Mouse (Mus musculus) ES-E14 (cell line): ENCODE measurements around the gene Secisbp2l. TPM values are rescaled to one million over a fixed set of nuclear protein-coding genes. Genes with fewer than 3 reads are reported as not detected.

Source experiments
- DNase-seq: peaks from one replicate; pipeline ENCODE4 v3.0.0-alpha.2; 2013; ENCODE audit warnings: low read depth, low spot score
- H3K27ac ChIP-seq: 2 replicates; pipeline ENCODE4 v1.5.1; 2012; ENCODE audit warnings: low read depth, mild to moderate bottlenecking, low read length, moderate library complexity, mixed read lengths; ENCODE audit not compliant: poor library complexity, insufficient read depth, severe bottlenecking
- H3K36me3 ChIP-seq: 2 replicates; pipeline ENCODE4 v1.6.1; 2012; ENCODE audit warnings: mild to moderate bottlenecking, low read length, moderate library complexity, mixed read lengths; ENCODE audit not compliant: control insufficient read depth, poor library complexity, insufficient read depth, severe bottlenecking
- H3K4me1 ChIP-seq, 2 experiments: fragments of 150-350 bp in 1 of 2; sonication (generic) in 1 of 2; 2 replicates each; pipeline ENCODE4 v1.6.1; 2012; ENCODE audit warnings: low read length in 2 of 2, mild to moderate bottlenecking in 1 of 2, mixed read lengths in 1 of 2; ENCODE audit not compliant: control insufficient read depth in 2 of 2, insufficient read depth in 2 of 2, poor library complexity in 1 of 2
- H3K4me3 ChIP-seq, 2 experiments: fragments of 150-350 bp in 1 of 2; sonication (generic) in 1 of 2; 2 replicates each; pipeline ENCODE4 v1.5.1; 2012; ENCODE audit warnings: low read length in 2 of 2, low read depth in 1 of 2, mild to moderate bottlenecking in 1 of 2, mixed read lengths in 1 of 2; ENCODE audit not compliant: insufficient read depth in 1 of 2, poor library complexity in 1 of 2, severe bottlenecking in 1 of 2
- H3K9ac ChIP-seq: 2 replicates; pipeline ENCODE4 v1.6.1; 2012; ENCODE audit warnings: low read depth, mild to moderate bottlenecking, low read length, mixed read lengths; ENCODE audit not compliant: poor library complexity, insufficient read depth, severe bottlenecking
- H3K9me3 ChIP-seq: fragments of 150-350 bp; sonication (generic); 2 replicates; pipeline ENCODE4 v1.6.1; 2012; ENCODE audit warnings: low read depth, mild to moderate bottlenecking, low read length; ENCODE audit not compliant: control insufficient read depth, insufficient read depth
- CHD2 ChIP-seq: IDR thresholded peaks from 2 replicates; pipeline ENCODE4 v1.6.1; 2014; ENCODE audit warnings: mild to moderate bottlenecking, low read depth, low read length, inconsistent platforms
- HCFC1 ChIP-seq: IDR thresholded peaks from 2 replicates; pipeline ENCODE4 v1.6.1; 2012; ENCODE audit warnings: low read length, inconsistent platforms, borderline replicate concordance; ENCODE audit not compliant: insufficient read depth
- MAFK ChIP-seq: IDR thresholded peaks from 2 replicates; pipeline ENCODE4 v1.6.1; 2014; ENCODE audit warnings: mild to moderate bottlenecking, low read depth, low read length, inconsistent platforms; ENCODE audit not compliant: insufficient read depth
- ZC3H11A ChIP-seq: IDR thresholded peaks from 2 replicates; pipeline ENCODE4 v1.6.1; 2012; ENCODE audit warnings: low read depth, mild to moderate bottlenecking, inconsistent platforms, low read length, borderline replicate concordance
- ZNF384 ChIP-seq: IDR thresholded peaks from 2 replicates; pipeline ENCODE4 v1.6.1; 2012; ENCODE audit warnings: low read depth, low read length, inconsistent platforms
- in situ Hi-C, 2 experiments: fragments of 600-800 bp; cut with MboI; formaldehyde crosslinking; loops; one replicate each; pipeline ENCODE4 v1.15.1; 2025; ENCODE audit warnings: low sequenced_read_pairs in 2 of 2, inconsistent platforms in 1 of 2; ENCODE audit not compliant: unreplicated experiment in 2 of 2
- total RNA-seq: library from RNA; depleted of rRNA; stranded (reverse); fragments of 300-350 nt; gene quantifications from 2 replicates; pipeline ENCODE4 v1.2.3, GENCODE M21; 2012; rRNA removed

The Secisbp2l gene
- 11.7 and 14.9 TPM in 2 replicates for total RNA-seq

- Histone ChIP-seq H3K4me3 (peak within 1 kb of the TSS; percentile 81 to 95), H3K9ac (peak within 1 kb of the TSS; percentile 93), H3K36me3 (no peaks in the 10 kb centered on the region), H3K9me3 (no peaks in the 10 kb centered on the region), H3K27ac (no peak within 1 kb of the TSS), H3K4me1 (peaks cover 0 to 2% of the 10 kb centered on the region in 2 experiments; a peak in 1 of 4 replicates)
- TF ChIP-seq HCFC1 (peak; percentile 53; the same call in 1 of the 2 replicates), ZC3H11A (no peak)
- DNase-seq, result peak; percentile 71
- in situ Hi-C loops, result no loop called here
These were observed at the start of gene Secisbp2l for GRCm38 (mm10) chr2:125782719-125783109. TSS of gene Secisbp2l (minus strand) at chr2:125782870.

GRCm38 (mm10) chr2:125829924-125830323 is 47.3 kb upstream of the Secisbp2l start:
- H3K4me1 ChIP-seq, result no peaks in the 10 kb centered on the region
- no peak overlapping the region for H3K4me3 ChIP-seq
- no peaks in the 10 kb centered on the region for H3K9me3 ChIP-seq
- no peak for TF ChIP-seq CHD2
- TF ChIP-seq HCFC1, result no peak
- no peak for TF ChIP-seq ZC3H11A
- TF ChIP-seq ZNF384, result no peak
- TF ChIP-seq MAFK, result no peak
- H3K36me3 ChIP-seq, result peaks cover 11% of the 10 kb centered on the region
- no peak for DNase-seq
- H3K27ac ChIP-seq, result no peak overlapping the region
- H3K9ac ChIP-seq, result no peak overlapping the region
- in situ Hi-C loops, result no loop called here

- Histone ChIP-seq H3K9ac (no peak overlapping the region), H3K4me3 (no peak overlapping the region), H3K36me3 (peaks cover 8% of the 10 kb centered on the region), H3K9me3 (no peaks in the 10 kb centered on the region), H3K4me1 (no peaks in the 10 kb centered on the region), H3K27ac (no peak overlapping the region)
- DNase-seq, result no peak
- in situ Hi-C loops, result no loop called here
- TF ChIP-seq CHD2 (no peak), ZC3H11A (no peak), HCFC1 (no peak), MAFK (no peak), ZNF384 (no peak)
These were observed 45.2 kb upstream of the Secisbp2l start for GRCm38 (mm10) chr2:125827898-125828297.

GRCm38 (mm10) chr2:125826201-125826600 is 43.5 kb upstream of the Secisbp2l start:
- TF ChIP-seq CHD2 (no peak), ZC3H11A (no peak), ZNF384 (no peak), MAFK (no peak), HCFC1 (no peak)

DNA sequence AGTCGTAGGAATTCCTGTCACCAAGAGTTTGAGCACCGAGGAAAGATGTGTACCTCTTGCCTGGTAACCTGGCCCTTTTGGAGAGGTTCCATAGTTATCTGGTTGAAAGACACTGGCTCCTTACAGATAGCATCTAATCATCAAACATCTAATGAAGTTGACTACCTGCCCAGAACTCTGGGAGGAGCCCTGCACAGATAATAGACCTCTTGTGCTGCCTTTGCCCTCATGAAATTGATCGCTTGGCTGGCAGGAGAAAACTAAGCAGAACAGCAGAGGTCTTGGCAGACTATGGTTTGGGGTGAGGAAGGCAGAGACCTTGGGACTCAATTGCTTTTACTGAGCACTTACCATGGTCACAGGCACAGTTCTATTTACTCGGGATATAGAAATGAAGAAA is 37.7 kb upstream of the Secisbp2l start:
- H3K27ac ChIP-seq, result no peak overlapping the region
- H3K4me1 ChIP-seq, result no peaks in the 10 kb centered on the region
- H3K4me3 ChIP-seq, result no peak overlapping the region
- H3K9ac ChIP-seq, result no peak overlapping the region
- no peaks in the 10 kb centered on the region for H3K36me3 ChIP-seq
- no peak for DNase-seq
- in situ Hi-C loops, result no loop called here
- no peaks in the 10 kb centered on the region for H3K9me3 ChIP-seq
- no peak for TF ChIP-seq MAFK
- TF ChIP-seq HCFC1, result no peak
- TF ChIP-seq ZC3H11A, result no peak
- no peak for TF ChIP-seq ZNF384
- TF ChIP-seq CHD2, result no peak

More at GRCm38 (mm10) chr2:125826201-125826600, 43.5 kb upstream of the Secisbp2l start:
- Histone ChIP-seq H3K9me3 (no peaks in the 10 kb centered on the region), H3K4me1 (no peaks in the 10 kb centered on the region), H3K27ac (no peak overlapping the region), H3K36me3 (no peaks in the 10 kb centered on the region), H3K9ac (no peak overlapping the region; the same call in 1 of the 2 replicates), H3K4me3 (no peak overlapping the region)
- in situ Hi-C loops, result no loop called here
- no peak for DNase-seq
